21 mouse cellular contexts compared by ENCODE assay signal in genomic region chr16:51811073-51811472, GRCm38 (mm10).
"Had no signal": no experiment of that assay in that cellular context is flagged by ENCODE, and none has a peak within 500 bp of the region (broad histone marks: within the 10 kb centered on the region; RNA-seq: fewer than 3 reads in every experiment).

No protein-coding gene starts in this region.

- H3K4me1 ChIP-seq: heart, embryonic 15.5 days; hindbrain, embryonic 13.5 days; hindbrain, embryonic 15.5 days; kidney, embryonic 15.5 days; limb, embryonic 12.5 days had no signal

- H3K27me3 ChIP-seq: heart, embryonic 13.5 days; heart, embryonic 15.5 days; hindbrain, embryonic 13.5 days; hindbrain, embryonic 15.5 days; kidney, embryonic 15.5 days; limb, embryonic 12.5 days had no signal

- H3K27ac ChIP-seq: heart, adult 2 months; heart, embryonic 13.5 days; heart, embryonic 15.5 days; hindbrain, embryonic 13.5 days; hindbrain, embryonic 15.5 days; hindbrain, postnatal 0 days; kidney, embryonic 15.5 days; kidney, postnatal 0 days; limb, embryonic 12.5 days had no signal

- H3K9me3 ChIP-seq: heart, embryonic 13.5 days; heart, embryonic 15.5 days; hindbrain, embryonic 13.5 days; hindbrain, embryonic 15.5 days; kidney, embryonic 15.5 days; limb, embryonic 12.5 days had no signal

- H3K9ac ChIP-seq: heart, embryonic 13.5 days; heart, embryonic 15.5 days; hindbrain, embryonic 13.5 days; hindbrain, embryonic 15.5 days; kidney, embryonic 15.5 days; limb, embryonic 12.5 days had no signal

- H3K4me3 ChIP-seq: heart, adult 2 months; heart, embryonic 13.5 days; heart, embryonic 15.5 days; hindbrain, embryonic 13.5 days; hindbrain, embryonic 15.5 days; kidney, embryonic 15.5 days; limb, embryonic 12.5 days had no signal

- H3K4me2 ChIP-seq: heart, embryonic 11.5 days; heart, embryonic 13.5 days; heart, embryonic 15.5 days; hindbrain, embryonic 13.5 days; hindbrain, embryonic 15.5 days; kidney, embryonic 15.5 days; limb, embryonic 12.5 days had no signal

- H3K36me3 ChIP-seq: heart, embryonic 13.5 days; heart, embryonic 15.5 days; hindbrain, embryonic 13.5 days; hindbrain, embryonic 15.5 days; kidney, embryonic 15.5 days; limb, embryonic 12.5 days had no signal

- DNase-seq: gastrocnemius, postnatal 14 days; gastrocnemius, postnatal 36 days; heart, adult 11 months; heart, adult 2 months; heart, postnatal 14 days; heart, postnatal 36 days; kidney, adult 11 months; layer of hippocampus, adult 9-11 months; layer of hippocampus, postnatal 36 days; left cerebral cortex, postnatal 4 days; liver had no signal

- ATAC-seq: hindbrain, postnatal 0 days; intestine, embryonic 16.5 days had no signal
